Mouse (Mus musculus): ENCODE data around the gene 1700015F17Rik. TPM values are rescaled to one million over a fixed set of nuclear protein-coding genes. Genes with fewer than 3 reads are reported as not detected.

Gene 1700015F17Rik
- not detected in 2 replicates for polyA plus RNA-seq (2014; fragmentation: Nextera tagmentation; extraction: Ambion mirVana)

DNA sequence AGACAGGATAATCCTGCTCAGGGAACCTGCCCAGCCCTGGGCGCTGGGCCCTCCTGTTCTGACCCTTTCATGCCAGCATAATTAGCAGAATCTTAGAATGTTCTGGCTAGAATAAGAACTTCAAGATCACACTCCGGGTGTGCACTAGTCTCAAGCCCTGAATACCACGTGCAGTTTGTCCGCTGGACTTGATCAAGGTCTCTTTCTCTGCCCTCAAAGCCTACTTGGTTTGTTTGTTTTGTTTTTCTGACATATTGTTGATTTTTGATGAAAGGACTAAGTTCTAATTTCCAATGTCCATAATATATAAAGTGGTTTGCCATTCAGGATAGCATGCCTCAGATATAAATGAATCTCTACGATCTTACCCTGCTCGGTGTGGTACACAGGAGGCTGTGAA is at the start of gene 1700015F17Rik:
Gene 1700015F17Rik, minus strand, starts transcription at position 101 of the 400 bp plus-strand sequence.
- 96% methylated on average over 6 of the region's 6 CpGs for WGBS
- no peak for DNase-seq (ENCODE audit: low spot score)

GRCm38 (mm10) chr5:5515411-5515810 is 36.5 kb upstream of the 1700015F17Rik start:
- Histone ChIP-seq H3K27ac (ENCODE audit: low read depth, low read length) (no peak overlapping the region), H3K4me1 (ENCODE audit: control insufficient read depth, insufficient read depth, low read length) (no peaks in the 10 kb centered on the region), H3K36me3 (ENCODE audit: control insufficient read depth, insufficient read depth, low read length) (no peaks in the 10 kb centered on the region), H3K27me3 (ENCODE audit: control insufficient read depth, insufficient read depth, low read length) (no peaks in the 10 kb centered on the region), H3K9me3 (ENCODE audit: control insufficient read depth, low read length) (no peaks in the 10 kb centered on the region), H3K4me3 (ENCODE audit: low read depth, low read length) (no peak overlapping the region), H3K9ac (ENCODE audit: low read length) (no peak overlapping the region), H3K4me2 (ENCODE audit: low read depth) (peak overlapping the region; percentile 70; the same call in 1 of the 2 replicates)
- ATAC-seq (ENCODE audit: insufficient read depth, low FRiP score, low TSS enrichment): no peak
- DNase-seq (ENCODE audit: low spot score): no peak
- 78% methylated on average over 5 of the region's 5 CpGs for WGBS

More for the DNA sequence above, at the start of gene 1700015F17Rik:
- Histone ChIP-seq H3K27me3 (ENCODE audit: control insufficient read depth, insufficient read depth, low read length) (no peaks in the 10 kb centered on the region), H3K9ac (ENCODE audit: low read length) (no peak within 1 kb of the TSS), H3K36me3 (ENCODE audit: control insufficient read depth, insufficient read depth, low read length) (no peaks in the 10 kb centered on the region), H3K9me3 (ENCODE audit: control insufficient read depth, low read length) (no peaks in the 10 kb centered on the region), H3K27ac (ENCODE audit: low read depth, low read length) (no peak within 1 kb of the TSS), H3K4me2 (ENCODE audit: low read depth) (no peak within 1 kb of the TSS), H3K4me3 (ENCODE audit: low read depth, low read length) (no peak within 1 kb of the TSS), H3K4me1 (ENCODE audit: control insufficient read depth, insufficient read depth, low read length) (no peaks in the 10 kb centered on the region)
- no peak for ATAC-seq (ENCODE audit: insufficient read depth, low FRiP score, low TSS enrichment)

- peak; percentile 92 for ATAC-seq (ENCODE audit: insufficient read depth, low FRiP score, low TSS enrichment)
- Histone ChIP-seq H3K4me2 (ENCODE audit: low read depth) (peak within 1 kb of the TSS; percentile 70), H3K36me3 (ENCODE audit: control insufficient read depth, insufficient read depth, low read length) (no peaks in the 10 kb centered on the region), H3K9ac (ENCODE audit: low read length) (peak within 1 kb of the TSS; percentile 61), H3K27me3 (ENCODE audit: control insufficient read depth, insufficient read depth, low read length) (no peaks in the 10 kb centered on the region), H3K9me3 (ENCODE audit: control insufficient read depth, low read length) (no peaks in the 10 kb centered on the region), H3K27ac (ENCODE audit: low read depth, low read length) (peak within 1 kb of the TSS; percentile 42), H3K4me1 (ENCODE audit: control insufficient read depth, insufficient read depth, low read length) (no peaks in the 10 kb centered on the region), H3K4me3 (ENCODE audit: low read depth, low read length) (peak within 1 kb of the TSS; percentile 71)
- under 1% methylated on average over 78 of the region's 79 CpGs for WGBS
- DNase-seq (ENCODE audit: low spot score): peak; percentile 97
Measured at GRCm38 (mm10) chr5:5514196-5515076, 35.5 kb upstream of the 1700015F17Rik start, which contains the start of gene Cldn12. Cldn12 (minus strand) TSS chr5:5514958.

GRCm38 (mm10) chr5:5511401-5511800 is 32.5 kb upstream of the 1700015F17Rik start:
- Histone ChIP-seq H3K9me3 (ENCODE audit: control insufficient read depth, low read length) (no peaks in the 10 kb centered on the region), H3K27ac (ENCODE audit: low read depth, low read length) (no peak overlapping the region), H3K9ac (ENCODE audit: low read length) (no peak overlapping the region), H3K4me2 (ENCODE audit: low read depth) (no peak overlapping the region), H3K4me3 (ENCODE audit: low read depth, low read length) (no peak overlapping the region), H3K4me1 (ENCODE audit: control insufficient read depth, insufficient read depth, low read length) (no peaks in the 10 kb centered on the region), H3K27me3 (ENCODE audit: control insufficient read depth, insufficient read depth, low read length) (no peaks in the 10 kb centered on the region), H3K36me3 (ENCODE audit: control insufficient read depth, insufficient read depth, low read length) (no peaks in the 10 kb centered on the region)
- ATAC-seq (ENCODE audit: insufficient read depth, low FRiP score, low TSS enrichment) (no peak), DNase-seq (ENCODE audit: low spot score) (no peak)
- 77% methylated on average over 3 of the region's 3 CpGs for WGBS

GRCm38 (mm10) chr5:5510989-5511388 is 32.0 kb upstream of the 1700015F17Rik start:
- H3K36me3 ChIP-seq (ENCODE audit: control insufficient read depth, insufficient read depth, low read length): no peaks in the 10 kb centered on the region
- WGBS: 71% methylated on average over 5 of the region's 5 CpGs
- no peak overlapping the region for H3K4me3 ChIP-seq (ENCODE audit: low read depth, low read length)
- H3K27me3 ChIP-seq (ENCODE audit: control insufficient read depth, insufficient read depth, low read length): no peaks in the 10 kb centered on the region
- no peaks in the 10 kb centered on the region for H3K4me1 ChIP-seq (ENCODE audit: control insufficient read depth, insufficient read depth, low read length)
- ATAC-seq (ENCODE audit: insufficient read depth, low FRiP score, low TSS enrichment) (no peak), DNase-seq (ENCODE audit: low spot score) (no peak)
- H3K4me2 ChIP-seq (ENCODE audit: low read depth): no peak overlapping the region
- H3K27ac ChIP-seq (ENCODE audit: low read depth, low read length): no peak overlapping the region
- H3K9me3 ChIP-seq (ENCODE audit: control insufficient read depth, low read length): no peaks in the 10 kb centered on the region
- no peak overlapping the region for H3K9ac ChIP-seq (ENCODE audit: low read length)

GRCm38 (mm10) chr5:5510304-5510887 is 31.5 kb upstream of the 1700015F17Rik start:
- Histone ChIP-seq H3K4me1 (ENCODE audit: control insufficient read depth, insufficient read depth, low read length) (no peaks in the 10 kb centered on the region), H3K27me3 (ENCODE audit: control insufficient read depth, insufficient read depth, low read length) (no peaks in the 10 kb centered on the region), H3K27ac (ENCODE audit: low read depth, low read length) (no peak overlapping the region), H3K4me2 (ENCODE audit: low read depth) (no peak overlapping the region), H3K4me3 (ENCODE audit: low read depth, low read length) (no peak overlapping the region), H3K9ac (ENCODE audit: low read length) (no peak overlapping the region), H3K36me3 (ENCODE audit: control insufficient read depth, insufficient read depth, low read length) (no peaks in the 10 kb centered on the region), H3K9me3 (ENCODE audit: control insufficient read depth, low read length) (no peaks in the 10 kb centered on the region)
- 71% methylated on average over 10 of the region's 10 CpGs for WGBS
- ATAC-seq (ENCODE audit: insufficient read depth, low FRiP score, low TSS enrichment) (no peak), DNase-seq (ENCODE audit: low spot score) (no peak)

DNA sequence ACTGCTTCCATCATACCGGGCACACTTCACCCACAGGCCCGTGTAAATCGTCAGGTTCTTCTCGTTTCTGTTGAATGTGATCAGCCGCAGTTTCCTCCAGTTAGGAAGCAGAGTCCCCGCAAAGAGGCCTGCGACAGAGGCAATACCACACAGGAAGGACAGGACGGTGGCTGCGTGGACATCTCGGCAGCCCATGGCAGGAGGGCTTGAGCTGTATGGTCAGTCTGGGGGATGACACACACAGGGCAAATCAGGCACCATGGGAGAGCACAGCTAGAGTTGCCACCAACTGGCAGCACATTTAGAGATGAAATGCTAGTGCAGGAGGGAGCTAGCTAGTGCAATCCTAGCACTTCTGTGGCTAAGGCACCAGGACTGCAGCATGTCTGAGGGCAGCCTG is 29.3 kb upstream of the 1700015F17Rik start:
- Histone ChIP-seq H3K27ac (ENCODE audit: low read depth, low read length) (no peak overlapping the region), H3K9me3 (ENCODE audit: control insufficient read depth, low read length) (no peaks in the 10 kb centered on the region), H3K4me2 (ENCODE audit: low read depth) (peak overlapping the region; percentile 18; the same call in 1 of the 2 replicates), H3K27me3 (ENCODE audit: control insufficient read depth, insufficient read depth, low read length) (no peaks in the 10 kb centered on the region), H3K9ac (ENCODE audit: low read length) (no peak overlapping the region), H3K36me3 (ENCODE audit: control insufficient read depth, insufficient read depth, low read length) (no peaks in the 10 kb centered on the region), H3K4me1 (ENCODE audit: control insufficient read depth, insufficient read depth, low read length) (no peaks in the 10 kb centered on the region), H3K4me3 (ENCODE audit: low read depth, low read length) (no peak overlapping the region)
- ATAC-seq (ENCODE audit: insufficient read depth, low FRiP score, low TSS enrichment) (peak; percentile 18), DNase-seq (ENCODE audit: low spot score) (no peak)
- 73% methylated on average over 10 of the region's 10 CpGs for WGBS

- Histone ChIP-seq H3K9me3 (ENCODE audit: control insufficient read depth, low read length) (no peaks in the 10 kb centered on the region), H3K27me3 (ENCODE audit: control insufficient read depth, insufficient read depth, low read length) (no peaks in the 10 kb centered on the region), H3K4me1 (ENCODE audit: control insufficient read depth, insufficient read depth, low read length) (no peaks in the 10 kb centered on the region), H3K4me2 (ENCODE audit: low read depth) (peak overlapping the region; percentile 18), H3K36me3 (ENCODE audit: control insufficient read depth, insufficient read depth, low read length) (no peaks in the 10 kb centered on the region), H3K27ac (ENCODE audit: low read depth, low read length) (no peak overlapping the region), H3K9ac (ENCODE audit: low read length) (no peak overlapping the region), H3K4me3 (ENCODE audit: low read depth, low read length) (no peak overlapping the region)
- WGBS: 39% methylated on average over 20 of the region's 20 CpGs
- ATAC-seq (ENCODE audit: insufficient read depth, low FRiP score, low TSS enrichment) (peak; percentile 84), DNase-seq (ENCODE audit: low spot score) (peak; percentile 76)
Measured at GRCm38 (mm10) chr5:5507701-5508225, 28.8 kb upstream of the 1700015F17Rik start.
